Mouse (Mus musculus) left cerebral cortex, postnatal 10 days (tissue): ENCODE data around the gene Sorbs1. TPM values are rescaled to one million over a fixed set of nuclear protein-coding genes. Genes with fewer than 3 reads are reported as not detected.

Source experiments
- DNase-seq, 2 experiments: peaks; one replicate each; pipeline ENCODE4 v3.0.0; 2021 to 2022; ENCODE audit warnings: low spot score in 2 of 2, mixed read lengths in 1 of 2; ENCODE audit errors: extremely low spot score in 1 of 2
- intact Hi-C: fragments of 180-260 bp; cut with DNase I; formaldehyde crosslinking; loops from one replicate; pipeline ENCODE4 v1.15.1; 2025
- total RNA-seq, 2 experiments: library from RNA; stranded (reverse); gene quantifications; 2 replicates each; pipeline ENCODE4 v1.2.3; 2021

The Sorbs1 gene
- total RNA-seq, 2 experiments from 2014 or later = 109 to 119 TPM

- no peak for DNase-seq
- intact Hi-C loops = no loop called here
Observed at GRCm38 (mm10) chr19:40400426-40401030, 113.1 kb downstream of the Sorbs1 start.

GRCm38 (mm10) chr19:40395757-40396661, 117.6 kb downstream of the Sorbs1 start:
- no peak for DNase-seq
- intact Hi-C loops = loop anchor here (10.0 kb wide), 1 partner anchor 119 kb away; the partner anchor contains the start of gene Sorbs1

- intact Hi-C loops = loop anchor here (10.0 kb wide), 1 partner anchor 119 kb away; the partner anchor contains the start of gene Sorbs1
Observed at GRCm38 (mm10) chr19:40395321-40395695, 118.3 kb downstream of the Sorbs1 start.

GRCm38 (mm10) chr19:40394555-40395320, 118.8 kb downstream of the Sorbs1 start:
- DNase-seq = no peak
- intact Hi-C loops = loop anchor here (5.0 to 10.0 kb wide), 2 partner anchors 120 to 148 kb away; partner anchors contain the start of gene Sorbs1

More at GRCm38 (mm10) chr19:40395321-40395695, 118.3 kb downstream of the Sorbs1 start:
- no peak for DNase-seq

GRCm38 (mm10) chr19:40392795-40393392, 120.7 kb downstream of the Sorbs1 start:
- intact Hi-C loops = loop anchor here (5.0 to 10.0 kb wide), 2 partner anchors 122 to 149 kb away; partner anchors contain the start of gene Sorbs1
- DNase-seq = no peak

- intact Hi-C loops = loop anchor here (5.0 to 10.0 kb wide), 2 partner anchors 123 to 151 kb away; partner anchors contain the start of gene Sorbs1
- DNase-seq = peak; percentile 77
Observed at GRCm38 (mm10) chr19:40391469-40391868, 122.1 kb downstream of the Sorbs1 start.

GRCm38 (mm10) chr19:40386916-40387315, 126.7 kb downstream of the Sorbs1 start:
- intact Hi-C loops = no loop called here
- DNase-seq = no peak

- intact Hi-C loops = no loop called here
- DNase-seq = no peak
Observed at GRCm38 (mm10) chr19:40385334-40385733, 128.2 kb downstream of the Sorbs1 start.

- DNase-seq = no peak
Observed at GRCm38 (mm10) chr19:40383931-40384330, 129.6 kb downstream of the Sorbs1 start.

GRCm38 (mm10) chr19:40380656-40381055, 132.9 kb downstream of the Sorbs1 start:
- DNase-seq = peak in 1 of 2 experiments; percentile 38
- intact Hi-C loops = loop anchor here (5.0 kb wide), 1 partner anchor 38 kb away; no protein-coding TSS in a partner anchor

More at GRCm38 (mm10) chr19:40383931-40384330, 129.6 kb downstream of the Sorbs1 start:
- intact Hi-C loops = loop anchor here (5.0 kb wide), 1 partner anchor 42 kb away; no protein-coding TSS in a partner anchor

GRCm38 (mm10) chr19:40380005-40380404, 133.6 kb downstream of the Sorbs1 start:
- intact Hi-C loops = loop anchor here (5.0 kb wide), 1 partner anchor 38 kb away; no protein-coding TSS in a partner anchor
- no peak for DNase-seq

GRCm38 (mm10) chr19:40379081-40379480, 134.5 kb downstream of the Sorbs1 start:
- intact Hi-C loops = no loop called here
- no peak for DNase-seq

- DNase-seq = no peak
Observed at GRCm38 (mm10) chr19:40377632-40378031, 135.9 kb downstream of the Sorbs1 start.

GRCm38 (mm10) chr19:40376566-40377281, 136.9 kb downstream of the Sorbs1 start:
- intact Hi-C loops = no loop called here
- DNase-seq = peak in 1 of 2 experiments; percentile 33

More at GRCm38 (mm10) chr19:40377632-40378031, 135.9 kb downstream of the Sorbs1 start:
- intact Hi-C loops = no loop called here

GRCm38 (mm10) chr19:40374720-40375119, 138.9 kb downstream of the Sorbs1 start:
- no peak for DNase-seq
- intact Hi-C loops = no loop called here

- DNase-seq = no peak
- intact Hi-C loops = no loop called here
Observed at GRCm38 (mm10) chr19:40372679-40373078, 140.9 kb downstream of the Sorbs1 start.

GRCm38 (mm10) chr19:40371866-40372265, 141.7 kb downstream of the Sorbs1 start:
- intact Hi-C loops = no loop called here
- no peak for DNase-seq
